Mouse (Mus musculus): ENCODE results near the gene Olfr1308. TPM values are rescaled to one million over a fixed set of nuclear protein-coding genes. Genes with fewer than 3 reads are reported as not detected.

The Olfr1308 gene
- polyA plus RNA-seq (2016; fragmentation: Nextera tagmentation; extraction: Ambion mirVana) = not detected in 2 replicates

GRCm38 (mm10) chr2:111964844-111965243 lies at the start of gene Olfr1308:
Gene Olfr1308 (minus strand): TSS chr2:111964944.
- no peak for DNase-seq (ENCODE audit: low spot score)
- Histone ChIP-seq H3K27me3 (ENCODE audit: low read depth, poor library complexity, severe bottlenecking) (no peaks in the 10 kb centered on the region), H3K36me3 (no peaks in the 10 kb centered on the region), H3K4me1 (no peaks in the 10 kb centered on the region), H3K4me3 (no peak within 1 kb of the TSS), H3K9me3 (replicated peaks) (no peaks in the 10 kb centered on the region), H3K27ac (no peak within 1 kb of the TSS)
- 57% methylated on average over 1 of the region's 1 CpGs for WGBS

GRCm38 (mm10) chr2:112012608-112013007 lies 47.9 kb upstream of the Olfr1308 start, which contains the start of gene Olfr1310:
Gene Olfr1310 (minus strand): TSS chr2:112012708.
- no peak within 1 kb of the TSS for H3K27ac ChIP-seq
- H3K9me3 ChIP-seq (replicated peaks) = no peaks in the 10 kb centered on the region
- H3K4me3 ChIP-seq = no peak within 1 kb of the TSS
- no peak for DNase-seq (ENCODE audit: low spot score)
- no peaks in the 10 kb centered on the region for H3K4me1 ChIP-seq
- no peaks in the 10 kb centered on the region for H3K36me3 ChIP-seq
- no peaks in the 10 kb centered on the region for H3K27me3 ChIP-seq (ENCODE audit: low read depth, poor library complexity, severe bottlenecking)

DNA sequence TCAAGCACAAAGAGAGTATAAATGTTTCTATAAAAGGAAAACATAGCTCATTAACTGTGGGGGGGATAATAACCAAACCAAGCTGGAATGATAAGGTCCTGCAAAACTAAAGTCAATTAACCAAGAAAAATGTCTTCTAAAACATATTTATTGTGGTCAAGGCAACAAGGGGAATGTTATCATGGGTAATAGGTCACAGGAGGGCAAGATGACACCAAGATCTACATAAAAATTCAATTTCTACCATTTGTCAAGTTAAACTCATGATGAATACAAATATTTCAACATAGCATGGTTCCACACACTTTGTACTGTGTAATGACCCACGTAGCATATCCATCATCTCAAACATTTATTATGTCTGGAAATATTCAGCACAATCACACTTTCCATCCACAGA lies 25.4 kb upstream of the Olfr1308 start, which contains the start of gene Olfr1309:
Gene Olfr1309 (minus strand): TSS at position 101 of the 400 bp plus-strand sequence.
- 90% methylated on average over 1 of the region's 1 CpGs for WGBS
- H3K27ac ChIP-seq = no peak within 1 kb of the TSS
- H3K9me3 ChIP-seq (replicated peaks) = no peaks in the 10 kb centered on the region
- no peak within 1 kb of the TSS for H3K4me3 ChIP-seq
- H3K4me1 ChIP-seq = no peaks in the 10 kb centered on the region
- no peaks in the 10 kb centered on the region for H3K27me3 ChIP-seq (ENCODE audit: low read depth, poor library complexity, severe bottlenecking)
- DNase-seq (ENCODE audit: low spot score) = no peak
- no peaks in the 10 kb centered on the region for H3K36me3 ChIP-seq

DNA sequence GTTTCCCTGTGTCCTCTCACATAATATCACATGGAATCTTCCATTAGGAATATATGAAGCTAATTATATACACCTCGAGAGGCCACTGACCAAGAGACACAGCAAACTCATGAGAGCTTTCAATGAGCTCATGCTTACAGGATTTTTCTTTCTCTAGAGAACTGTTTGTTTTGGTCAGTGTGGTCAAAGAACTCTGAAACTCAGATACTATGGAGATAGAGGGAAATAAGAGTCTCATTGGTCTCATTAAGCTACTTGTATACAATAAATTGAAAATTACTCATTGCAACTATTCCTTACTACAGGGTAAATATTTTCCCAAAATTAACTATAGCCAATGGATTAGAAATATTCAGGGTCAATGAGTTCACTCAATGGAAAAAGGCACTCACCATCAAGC lies 15.4 kb downstream of the Olfr1308 start, which contains the start of gene Olfr1307:
Gene Olfr1307 (minus strand): TSS at position 101 of the 400 bp plus-strand sequence.
- Histone ChIP-seq H3K4me1 (no peaks in the 10 kb centered on the region), H3K4me3 (no peak within 1 kb of the TSS), H3K27me3 (ENCODE audit: low read depth, poor library complexity, severe bottlenecking) (no peaks in the 10 kb centered on the region), H3K36me3 (no peaks in the 10 kb centered on the region), H3K9me3 (replicated peaks) (no peaks in the 10 kb centered on the region), H3K27ac (no peak within 1 kb of the TSS)
- 86% methylated on average over 1 of the region's 1 CpGs for WGBS
- no peak for DNase-seq (ENCODE audit: low spot score)

- no peaks in the 10 kb centered on the region for H3K4me1 ChIP-seq
- no peaks in the 10 kb centered on the region for H3K36me3 ChIP-seq
- DNase-seq (ENCODE audit: low spot score) = no peak
- no peak within 1 kb of the TSS for H3K4me3 ChIP-seq
- 89% methylated on average over 1 of the region's 1 CpGs for WGBS
- no peaks in the 10 kb centered on the region for H3K27me3 ChIP-seq (ENCODE audit: low read depth, poor library complexity, severe bottlenecking)
- no peaks in the 10 kb centered on the region for H3K9me3 ChIP-seq (replicated peaks)
- no peak within 1 kb of the TSS for H3K27ac ChIP-seq
Observed at GRCm38 (mm10) chr2:111916171-111916570, 48.6 kb downstream of the Olfr1308 start, which contains the start of gene Olfr1306. Gene Olfr1306 (minus strand): TSS chr2:111916271.

Other genes starting within 250 kb of the Olfr1308 start
- not detected in 2 replicates for gene Olfr1301, start 213.9 kb downstream of the Olfr1308 start, polyA plus RNA-seq (2016; fragmentation: Nextera tagmentation; extraction: Ambion mirVana)
- not detected in 2 replicates for gene Olfr1302, start 187.5 kb downstream of the Olfr1308 start, polyA plus RNA-seq (2016; fragmentation: Nextera tagmentation; extraction: Ambion mirVana)
- gene Olfr1303, start 144.6 kb downstream of the Olfr1308 start, polyA plus RNA-seq (2016; fragmentation: Nextera tagmentation; extraction: Ambion mirVana) = not detected in 2 replicates
- not detected in 2 replicates for gene Olfr1305, start 87.8 kb downstream of the Olfr1308 start, polyA plus RNA-seq (2016; fragmentation: Nextera tagmentation; extraction: Ambion mirVana)
- gene Olfr1306, start 48.7 kb downstream of the Olfr1308 start, polyA plus RNA-seq (2016; fragmentation: Nextera tagmentation; extraction: Ambion mirVana) = not detected in 2 replicates
- gene Olfr1307, start 15.5 kb downstream of the Olfr1308 start, polyA plus RNA-seq (2016; fragmentation: Nextera tagmentation; extraction: Ambion mirVana) = not detected in 2 replicates
- not detected in 2 replicates for gene Olfr1309, start 25.3 kb upstream of the Olfr1308 start, polyA plus RNA-seq (2016; fragmentation: Nextera tagmentation; extraction: Ambion mirVana)
- not detected in 2 replicates for gene Olfr1310, start 47.8 kb upstream of the Olfr1308 start, polyA plus RNA-seq (2016; fragmentation: Nextera tagmentation; extraction: Ambion mirVana)
- not detected in 2 replicates for gene Olfr1311, start 59.5 kb upstream of the Olfr1308 start, polyA plus RNA-seq (2016; fragmentation: Nextera tagmentation; extraction: Ambion mirVana)
- not detected in 2 replicates for gene Olfr1312, start 85.3 kb upstream of the Olfr1308 start, polyA plus RNA-seq (2016; fragmentation: Nextera tagmentation; extraction: Ambion mirVana)
- not detected in 2 replicates for gene Olfr1313, start 112.9 kb upstream of the Olfr1308 start, polyA plus RNA-seq (2016; fragmentation: Nextera tagmentation; extraction: Ambion mirVana)
- not detected in 2 replicates for gene Olfr1314, start 131.8 kb upstream of the Olfr1308 start, polyA plus RNA-seq (2016; fragmentation: Nextera tagmentation; extraction: Ambion mirVana)
- gene Olfr1315-ps1, start 150.5 kb upstream of the Olfr1308 start, polyA plus RNA-seq (2016; fragmentation: Nextera tagmentation; extraction: Ambion mirVana) = not detected in 2 replicates
- gene Olfr1316, start 170.0 kb upstream of the Olfr1308 start, polyA plus RNA-seq (2016; fragmentation: Nextera tagmentation; extraction: Ambion mirVana) = not detected in 2 replicates
- gene Olfr1317, start 175.4 kb upstream of the Olfr1308 start, polyA plus RNA-seq (2016; fragmentation: Nextera tagmentation; extraction: Ambion mirVana) = not detected in 2 replicates
- gene Olfr1318, start 189.3 kb upstream of the Olfr1308 start, polyA plus RNA-seq (2016; fragmentation: Nextera tagmentation; extraction: Ambion mirVana) = not detected in 2 replicates